Mouse (Mus musculus): ENCODE measurements around the gene Acot2. TPM values are rescaled to one million over a fixed set of nuclear protein-coding genes. Genes with fewer than 3 reads are reported as not detected.

The Acot2 gene
- total RNA-seq, 2 experiments from 2014 or later, result 22.0 to 26.7 TPM

DNA sequence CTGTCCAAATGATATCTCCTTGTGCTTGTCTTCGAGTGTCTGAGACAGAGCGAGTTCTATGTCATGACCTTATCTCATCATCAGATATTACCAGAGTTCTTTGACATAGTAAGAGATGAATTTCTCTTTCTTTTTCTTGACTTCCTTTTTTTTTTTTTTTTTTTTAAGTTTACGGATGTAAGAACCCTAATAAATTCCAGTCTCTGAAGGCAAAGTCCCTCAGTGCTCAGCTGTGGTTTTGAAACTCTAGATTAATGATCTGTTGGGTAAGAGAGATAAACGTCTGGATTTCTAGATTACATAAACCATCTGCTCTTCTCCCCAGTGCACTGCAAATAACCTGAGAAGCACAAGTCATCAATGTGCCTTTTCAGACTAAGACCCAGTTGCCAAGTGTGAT lies 46.4 kb downstream of the Acot2 start:
- DNase-seq, result no peak

DNA sequence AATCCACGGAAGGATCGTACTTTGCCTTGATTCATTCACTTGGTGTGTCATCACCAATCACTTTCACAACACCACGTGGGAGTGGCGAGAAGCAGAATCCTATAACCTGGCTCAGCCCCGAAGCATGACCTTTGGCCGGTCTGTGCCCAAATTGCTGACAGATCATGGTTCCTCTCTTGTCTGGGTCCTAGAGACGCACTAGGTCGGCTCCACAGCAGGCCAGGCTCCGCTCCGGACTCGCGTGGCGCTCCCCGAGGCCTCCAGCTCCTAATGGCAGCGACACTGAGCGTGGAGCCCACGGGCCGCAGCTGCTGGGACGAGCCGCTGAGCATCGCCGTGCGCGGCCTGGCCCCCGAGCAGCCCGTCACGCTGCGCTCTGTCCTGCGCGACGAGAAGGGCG lies 50.6 kb downstream of the Acot2 start, which contains the start of gene Acot4:
Acot4 (plus strand) TSS at position 139 of the 400 bp plus-strand sequence.
- peak; percentile 51 to 55 for DNase-seq

DNA sequence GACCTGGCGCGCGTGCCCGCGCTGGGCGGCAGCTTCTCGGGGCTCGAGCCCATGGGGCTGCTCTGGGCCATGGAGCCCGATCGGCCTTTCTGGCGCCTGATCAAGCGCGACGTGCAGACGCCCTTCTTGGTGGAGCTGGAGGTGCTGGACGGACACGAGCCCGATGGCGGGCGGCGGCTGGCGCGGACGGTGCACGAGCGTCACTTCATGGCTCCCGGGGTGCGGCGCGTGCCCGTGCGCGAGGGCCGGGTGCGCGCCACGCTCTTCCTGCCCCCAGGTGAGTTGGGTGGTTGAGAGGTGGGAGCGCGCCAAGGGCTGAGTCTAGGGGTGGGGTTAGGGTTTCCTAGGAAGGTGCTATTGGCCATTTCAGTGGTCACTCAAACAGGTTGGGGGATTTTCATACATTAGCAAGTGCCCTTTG lies 51.0 kb downstream of the Acot2 start, which contains the start of gene Gm49366:
Gm49366 (plus strand) TSS at position 245 of the 421 bp plus-strand sequence.
- peak; percentile 38 to 40 for DNase-seq

GRCm38 (mm10) chr12:84042248-84042647 lies 54.6 kb downstream of the Acot2 start:
- no peak for DNase-seq

Other genes with a start within 250 kb of the Acot2 start
- 1 to 10 TPM; 2.5 to 2.7 TPM for gene Papln, start 224.2 kb upstream of the Acot2 start, total RNA-seq (2021)
- 10 to 100 TPM; 46.2 to 49.9 TPM for gene Numb, start 65.9 kb upstream of the Acot2 start, total RNA-seq (2021)
- 10 to 100 TPM; 15.4 to 17.3 TPM for gene Riox1, start 37.3 kb upstream of the Acot2 start, total RNA-seq (2021)
- gene Heatr4, start 3.0 kb upstream of the Acot2 start, total RNA-seq (2021), result not detected
- 10 to 100 TPM in 1 of 2 experiments, 1 to 10 TPM in 1; 5.0 to 22.7 TPM for gene Acot1, start 21.6 kb downstream of the Acot2 start, total RNA-seq (2021)
- 1 to 10 TPM in 1 of 2 experiments, under 1 TPM in 1; 0.96 to 4.6 TPM for gene Acot4, start 50.5 kb downstream of the Acot2 start, total RNA-seq (2021)
- gene Gm49366, start 51.1 kb downstream of the Acot2 start, total RNA-seq (2021), result not detected
- gene Acot3, start 64.3 kb downstream of the Acot2 start, total RNA-seq (2021), result 1 to 10 TPM in 1 of 2 experiments, not detected in 1; 1.3 TPM
- under 1 TPM; 0.23 to 0.40 TPM for gene Acot5, start 81.5 kb downstream of the Acot2 start, total RNA-seq (2021)
- 1 to 10 TPM; 4.5 to 4.6 TPM for gene Acot6, start 112.8 kb downstream of the Acot2 start, total RNA-seq (2021)
- 10 to 100 TPM; 14.1 to 19.5 TPM for gene Dnal1, start 126.5 kb downstream of the Acot2 start, total RNA-seq (2021)
- under 1 TPM; 0.23 to 0.26 TPM for gene Pnma1, start 160.6 kb downstream of the Acot2 start, total RNA-seq (2021)
- gene Elmsan1, start 231.0 kb downstream of the Acot2 start, total RNA-seq (2021), result 10 to 100 TPM; 18.1 to 23.8 TPM